Mouse (Mus musculus) small intestine, adult 2 months (tissue): ENCODE measurements around the gene Dlgap3. TPM values are rescaled to one million over a fixed set of nuclear protein-coding genes. Genes with fewer than 3 reads are reported as not detected.

Experiments used
- H3K27ac ChIP-seq: fragments of 200-500 bp; 2 replicates; pipeline ENCODE4 v1.5.1; 2012; ENCODE audit warnings: low read depth, low read length, control low read depth, inconsistent platforms; ENCODE audit not compliant: insufficient read depth
- H3K27me3 ChIP-seq: fragments of 200-500 bp; 2 replicates; pipeline ENCODE4 v1.6.1; 2012; ENCODE audit warnings: mild to moderate bottlenecking, moderate library complexity, low read length, inconsistent platforms; ENCODE audit not compliant: control insufficient read depth, insufficient read depth
- H3K36me3 ChIP-seq: fragments of 200-500 bp; 2 replicates; pipeline ENCODE4 v1.6.1; 2012; ENCODE audit warnings: mild to moderate bottlenecking, low read length, control low read depth, inconsistent platforms; ENCODE audit not compliant: control insufficient read depth, insufficient read depth
- H3K4me1 ChIP-seq: fragments of 200-500 bp; 2 replicates; pipeline ENCODE4 v1.6.1; 2012; ENCODE audit warnings: low read length, inconsistent platforms, mixed read lengths; ENCODE audit not compliant: control insufficient read depth, insufficient read depth, insufficient read length
- H3K4me3 ChIP-seq: fragments of 200-500 bp; 2 replicates; pipeline ENCODE4 v1.5.1; 2012; ENCODE audit warnings: low read depth, mild to moderate bottlenecking, control low read depth, inconsistent platforms, low read length, moderate library complexity
- CTCF ChIP-seq: fragments of 200-500 bp; IDR thresholded peaks from 2 replicates; pipeline ENCODE4 v1.5.1; 2012; ENCODE audit warnings: low read depth, mild to moderate bottlenecking, control low read depth, inconsistent platforms, low read length, moderate library complexity, mixed read lengths; ENCODE audit not compliant: insufficient replicate concordance, insufficient read length; ENCODE audit errors: extremely low read depth
- POLR2A ChIP-seq: fragments of 200-500 bp; IDR thresholded peaks from 2 replicates; pipeline ENCODE4 v1.6.1; 2012; ENCODE audit warnings: low read depth, mild to moderate bottlenecking, control low read depth, inconsistent platforms, low read length, moderate library complexity
- WGBS: fragments of 180-500 bp; shearing (Covaris S2); methylation state at CpG from one replicate; pipeline ENCODE4 v1.1.7; 2018; 5-methylcytosine and 5-hydroxymethylcytosine counted together
- polyA plus RNA-seq: library from polyadenylated mRNA; depleted of rRNA; stranded (reverse); fragments of >200 nt; gene quantifications from 2 replicates; pipeline ENCODE4 v1.2.3, GENCODE M21; 2012

The Dlgap3 gene
- polyA plus RNA-seq, 1 experiment = 0.47 TPM

- H3K4me3 ChIP-seq = peak overlapping the region; percentile 61
- no peaks in the 10 kb centered on the region for H3K36me3 ChIP-seq
- no peak overlapping the region for H3K27ac ChIP-seq
- 3% methylated on average over 49 of the region's 51 CpGs for WGBS
- peaks cover 11% of the 10 kb centered on the region for H3K4me1 ChIP-seq
- TF ChIP-seq CTCF (no peak), POLR2A (no peak)
- H3K27me3 ChIP-seq = peaks cover 29% of the 10 kb centered on the region
Measured at GRCm38 (mm10) chr4:127169346-127170221, 580 bp downstream of the Dlgap3 start.

GRCm38 (mm10) chr4:127170866-127171265 is 1.9 kb downstream of the Dlgap3 start:
- no peak overlapping the region for H3K27ac ChIP-seq

GRCm38 (mm10) chr4:127171341-127171905 is 2.4 kb downstream of the Dlgap3 start:
- no peak for TF ChIP-seq POLR2A
- no peak for TF ChIP-seq CTCF
- H3K4me1 ChIP-seq = peaks cover 11% of the 10 kb centered on the region
- H3K4me3 ChIP-seq = no peak overlapping the region
- H3K36me3 ChIP-seq = no peaks in the 10 kb centered on the region
- H3K27me3 ChIP-seq = peaks cover 29% of the 10 kb centered on the region
- H3K27ac ChIP-seq = no peak overlapping the region
- 54% methylated on average over 4 of the region's 4 CpGs for WGBS

More at GRCm38 (mm10) chr4:127170866-127171265, 1.9 kb downstream of the Dlgap3 start:
- Histone ChIP-seq H3K4me1 (peaks cover 11% of the 10 kb centered on the region), H3K4me3 (no peak overlapping the region), H3K27me3 (peaks cover 29% of the 10 kb centered on the region), H3K36me3 (no peaks in the 10 kb centered on the region)
- no peak for TF ChIP-seq CTCF
- TF ChIP-seq POLR2A = no peak
- WGBS = 57% methylated on average over 5 of the region's 5 CpGs

GRCm38 (mm10) chr4:127172119-127172518 is 3.1 kb downstream of the Dlgap3 start:
- TF ChIP-seq POLR2A (no peak), CTCF (no peak)
- peaks cover 11% of the 10 kb centered on the region for H3K4me1 ChIP-seq
- WGBS = 33% methylated on average over 7 of the region's 7 CpGs
- no peak overlapping the region for H3K4me3 ChIP-seq
- H3K27ac ChIP-seq = no peak overlapping the region
- H3K36me3 ChIP-seq = no peaks in the 10 kb centered on the region
- peaks cover 29% of the 10 kb centered on the region for H3K27me3 ChIP-seq

- H3K4me3 ChIP-seq = no peak overlapping the region
- WGBS = 44% methylated on average over 4 of the region's 4 CpGs
- TF ChIP-seq CTCF = no peak
- no peak for TF ChIP-seq POLR2A
- peaks cover 11% of the 10 kb centered on the region for H3K4me1 ChIP-seq
- no peak overlapping the region for H3K27ac ChIP-seq
- H3K36me3 ChIP-seq = no peaks in the 10 kb centered on the region
- peaks cover 27% of the 10 kb centered on the region for H3K27me3 ChIP-seq
Measured at GRCm38 (mm10) chr4:127172614-127173013, 3.6 kb downstream of the Dlgap3 start.

- Histone ChIP-seq H3K27me3 (peaks cover 20% of the 10 kb centered on the region), H3K4me1 (peaks cover 8% of the 10 kb centered on the region), H3K36me3 (no peaks in the 10 kb centered on the region), H3K27ac (no peak overlapping the region), H3K4me3 (no peak overlapping the region)
- 2% methylated on average over 8 of the region's 8 CpGs for WGBS
- TF ChIP-seq POLR2A = no peak
Measured at GRCm38 (mm10) chr4:127173461-127173860, 4.5 kb downstream of the Dlgap3 start.
